Mouse (Mus musculus): ENCODE results near the gene Ercc6l2. TPM values are rescaled to one million over a fixed set of nuclear protein-coding genes. Genes with fewer than 3 reads are reported as not detected.

The Ercc6l2 gene
- polyA plus RNA-seq (2015; fragmentation: Nextera tagmentation; extraction: Ambion mirVana): 12.9 and 13.3 TPM in 2 replicates

- Histone ChIP-seq H3K4me1 (ENCODE audit: control insufficient read depth, insufficient read depth, low read depth, low read length) (peaks cover 12% of the 10 kb centered on the region), H3K27me3 (replicated peaks; ENCODE audit: control insufficient read depth, insufficient read depth, low read length) (no peaks in the 10 kb centered on the region), H3K9ac (ENCODE audit: low read depth, low read length) (peak within 1 kb of the TSS; percentile 91), H3K36me3 (ENCODE audit: control insufficient read depth, insufficient read depth, low read length) (no peaks in the 10 kb centered on the region), H3K27ac (ENCODE audit: low read depth, low read length) (peak within 1 kb of the TSS; percentile 97), H3K9me3 (ENCODE audit: control insufficient read depth, low read length) (no peaks in the 10 kb centered on the region), H3K4me2 (ENCODE audit: low read length) (peak within 1 kb of the TSS; percentile 85), H3K4me3 (ENCODE audit: low read length) (peak within 1 kb of the TSS; percentile 81)
- WGBS: under 1% methylated on average over 74 of the region's 87 CpGs
- ATAC-seq: peak; percentile 100
Measured at GRCm38 (mm10) chr13:63814746-63815681, at the start of gene Ercc6l2. Gene Ercc6l2, plus strand, starts transcription at chr13:63815240.

GRCm38 (mm10) chr13:63766065-63766464, 49.0 kb upstream of the Ercc6l2 start:
- no peaks in the 10 kb centered on the region for H3K9me3 ChIP-seq (ENCODE audit: control insufficient read depth, low read length)
- H3K4me2 ChIP-seq (ENCODE audit: low read length): no peak overlapping the region
- no peak overlapping the region for H3K4me3 ChIP-seq (ENCODE audit: low read length)
- WGBS: 68% methylated on average over 11 of the region's 11 CpGs
- no peak overlapping the region for H3K9ac ChIP-seq (ENCODE audit: low read depth, low read length)
- H3K36me3 ChIP-seq (ENCODE audit: control insufficient read depth, insufficient read depth, low read length): no peaks in the 10 kb centered on the region
- no peaks in the 10 kb centered on the region for H3K4me1 ChIP-seq (ENCODE audit: control insufficient read depth, insufficient read depth, low read depth, low read length)
- H3K27ac ChIP-seq (ENCODE audit: low read depth, low read length): no peak overlapping the region
- no peak for ATAC-seq
- no peaks in the 10 kb centered on the region for H3K27me3 ChIP-seq (replicated peaks; ENCODE audit: control insufficient read depth, insufficient read depth, low read length)

DNA sequence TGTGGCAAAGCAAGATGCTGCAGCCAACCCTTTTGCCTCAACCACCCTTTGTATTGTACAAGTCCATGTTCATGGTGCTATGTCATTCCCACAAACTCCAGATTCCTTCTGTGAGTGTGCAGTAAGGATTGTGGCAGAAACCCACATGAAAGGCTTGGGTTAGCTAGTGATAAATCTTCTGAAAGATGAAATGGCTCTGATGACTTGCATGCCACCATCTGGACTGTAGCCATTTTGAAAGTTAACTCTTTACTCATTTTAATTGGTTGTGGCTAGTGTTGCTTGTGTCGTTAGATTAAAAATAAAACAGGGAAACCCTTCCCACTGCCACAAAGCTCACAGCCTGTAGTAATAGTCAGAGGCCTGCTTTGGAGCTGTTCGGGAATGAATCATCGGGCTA, 44.0 kb upstream of the Ercc6l2 start:
- Histone ChIP-seq H3K4me1 (ENCODE audit: control insufficient read depth, insufficient read depth, low read depth, low read length) (no peaks in the 10 kb centered on the region), H3K27ac (ENCODE audit: low read depth, low read length) (no peak overlapping the region), H3K9me3 (ENCODE audit: control insufficient read depth, low read length) (no peaks in the 10 kb centered on the region), H3K4me2 (ENCODE audit: low read length) (no peak overlapping the region), H3K36me3 (ENCODE audit: control insufficient read depth, insufficient read depth, low read length) (no peaks in the 10 kb centered on the region), H3K4me3 (ENCODE audit: low read length) (no peak overlapping the region), H3K9ac (ENCODE audit: low read depth, low read length) (no peak overlapping the region), H3K27me3 (replicated peaks; ENCODE audit: control insufficient read depth, insufficient read depth, low read length) (no peaks in the 10 kb centered on the region)
- ATAC-seq: no peak
- WGBS: 89% methylated on average over 3 of the region's 3 CpGs

DNA sequence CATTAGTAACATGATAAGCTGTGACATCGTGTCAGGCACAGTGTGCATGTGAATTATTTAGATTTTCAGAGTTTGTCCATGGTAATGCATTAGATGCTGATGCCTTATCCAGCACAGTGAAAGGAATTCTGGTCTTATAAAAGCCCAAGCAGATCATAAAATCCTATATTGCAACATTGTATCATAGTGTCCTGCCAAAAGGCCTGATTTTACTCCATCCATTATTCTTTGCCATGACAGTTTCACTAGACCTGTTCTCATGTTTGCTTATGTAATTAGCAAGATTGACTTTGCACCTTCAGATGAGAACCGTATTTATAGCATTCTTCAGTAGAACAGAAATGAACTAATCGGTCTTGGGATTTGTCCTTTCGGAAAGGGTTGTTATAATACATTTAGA, 36.1 kb upstream of the Ercc6l2 start:
- no peak overlapping the region for H3K27ac ChIP-seq (ENCODE audit: low read depth, low read length)
- H3K4me1 ChIP-seq (ENCODE audit: control insufficient read depth, insufficient read depth, low read depth, low read length): no peaks in the 10 kb centered on the region
- no peak overlapping the region for H3K9ac ChIP-seq (ENCODE audit: low read depth, low read length)
- ATAC-seq: no peak
- no peaks in the 10 kb centered on the region for H3K9me3 ChIP-seq (ENCODE audit: control insufficient read depth, low read length)
- no peak overlapping the region for H3K4me3 ChIP-seq (ENCODE audit: low read length)
- H3K27me3 ChIP-seq (replicated peaks; ENCODE audit: control insufficient read depth, insufficient read depth, low read length): no peaks in the 10 kb centered on the region
- 74% methylated on average over 4 of the region's 4 CpGs for WGBS
- H3K4me2 ChIP-seq (ENCODE audit: low read length): no peak overlapping the region
- no peaks in the 10 kb centered on the region for H3K36me3 ChIP-seq (ENCODE audit: control insufficient read depth, insufficient read depth, low read length)

- H3K27me3 ChIP-seq (replicated peaks; ENCODE audit: control insufficient read depth, insufficient read depth, low read length): no peaks in the 10 kb centered on the region
- no peaks in the 10 kb centered on the region for H3K4me1 ChIP-seq (ENCODE audit: control insufficient read depth, insufficient read depth, low read depth, low read length)
- no peak overlapping the region for H3K4me3 ChIP-seq (ENCODE audit: low read length)
- no peak overlapping the region for H3K4me2 ChIP-seq (ENCODE audit: low read length)
- no peaks in the 10 kb centered on the region for H3K36me3 ChIP-seq (ENCODE audit: control insufficient read depth, insufficient read depth, low read length)
- peak; percentile 83 for ATAC-seq
- no peaks in the 10 kb centered on the region for H3K9me3 ChIP-seq (ENCODE audit: control insufficient read depth, low read length)
- H3K27ac ChIP-seq (ENCODE audit: low read depth, low read length): no peak overlapping the region
- 37% methylated on average over 2 of the region's 2 CpGs for WGBS
- H3K9ac ChIP-seq (ENCODE audit: low read depth, low read length): no peak overlapping the region
Measured at GRCm38 (mm10) chr13:63779376-63780291, 35.4 kb upstream of the Ercc6l2 start.

- no peak for ATAC-seq
- Histone ChIP-seq H3K36me3 (ENCODE audit: control insufficient read depth, insufficient read depth, low read length) (no peaks in the 10 kb centered on the region), H3K4me1 (ENCODE audit: control insufficient read depth, insufficient read depth, low read depth, low read length) (no peaks in the 10 kb centered on the region), H3K4me2 (ENCODE audit: low read length) (no peak overlapping the region), H3K9ac (ENCODE audit: low read depth, low read length) (no peak overlapping the region), H3K4me3 (ENCODE audit: low read length) (no peak overlapping the region), H3K9me3 (ENCODE audit: control insufficient read depth, low read length) (no peaks in the 10 kb centered on the region), H3K27me3 (replicated peaks; ENCODE audit: control insufficient read depth, insufficient read depth, low read length) (no peaks in the 10 kb centered on the region), H3K27ac (ENCODE audit: low read depth, low read length) (no peak overlapping the region)
- WGBS: 94% methylated on average over 2 of the region's 2 CpGs
Measured at GRCm38 (mm10) chr13:63792234-63792831, 22.7 kb upstream of the Ercc6l2 start.

GRCm38 (mm10) chr13:63793345-63794308, 21.4 kb upstream of the Ercc6l2 start:
- no peaks in the 10 kb centered on the region for H3K4me1 ChIP-seq (ENCODE audit: control insufficient read depth, insufficient read depth, low read depth, low read length)
- 84% methylated on average over 7 of the region's 7 CpGs for WGBS

GRCm38 (mm10) chr13:63798677-63799076, 16.4 kb upstream of the Ercc6l2 start:
- ATAC-seq: no peak
- Histone ChIP-seq H3K27me3 (replicated peaks; ENCODE audit: control insufficient read depth, insufficient read depth, low read length) (no peaks in the 10 kb centered on the region), H3K4me1 (ENCODE audit: control insufficient read depth, insufficient read depth, low read depth, low read length) (no peaks in the 10 kb centered on the region), H3K9me3 (ENCODE audit: control insufficient read depth, low read length) (no peaks in the 10 kb centered on the region), H3K36me3 (ENCODE audit: control insufficient read depth, insufficient read depth, low read length) (no peaks in the 10 kb centered on the region), H3K27ac (ENCODE audit: low read depth, low read length) (no peak overlapping the region), H3K4me2 (ENCODE audit: low read length) (no peak overlapping the region), H3K9ac (ENCODE audit: low read depth, low read length) (no peak overlapping the region), H3K4me3 (ENCODE audit: low read length) (no peak overlapping the region)
- WGBS: 85% methylated on average over 3 of the region's 3 CpGs

More at GRCm38 (mm10) chr13:63793345-63794308, 21.4 kb upstream of the Ercc6l2 start:
- ATAC-seq: no peak
- H3K4me3 ChIP-seq (ENCODE audit: low read length): no peak overlapping the region
- H3K36me3 ChIP-seq (ENCODE audit: control insufficient read depth, insufficient read depth, low read length): no peaks in the 10 kb centered on the region
- no peak overlapping the region for H3K27ac ChIP-seq (ENCODE audit: low read depth, low read length)
- no peaks in the 10 kb centered on the region for H3K27me3 ChIP-seq (replicated peaks; ENCODE audit: control insufficient read depth, insufficient read depth, low read length)
- no peak overlapping the region for H3K4me2 ChIP-seq (ENCODE audit: low read length)
- H3K9ac ChIP-seq (ENCODE audit: low read depth, low read length): no peak overlapping the region
- no peaks in the 10 kb centered on the region for H3K9me3 ChIP-seq (ENCODE audit: control insufficient read depth, low read length)
